Mouse (Mus musculus): ENCODE results near the gene Krtap10-4.
"Not testable (repeated sequence)": the region's sequence is repeated elsewhere in the genome, so short reads cannot be mapped to it uniquely, and the experiment has no call there.

Gene Krtap10-4

GRCm38 (mm10) chr10:77794976-77795375 is 31.9 kb downstream of the Krtap10-4 start, which contains the start of gene Gm9639:
Gene Gm9639, minus strand, starts transcription at chr10:77795076.
- in situ Hi-C loops (cut with MboI; ENCODE audit: unreplicated experiment in 2 of 2), result no loop called here

GRCm38 (mm10) chr10:77788621-77789020 is 38.3 kb downstream of the Krtap10-4 start:
- in situ Hi-C loops (cut with MboI; ENCODE audit: unreplicated experiment in 2 of 2), result no loop called here

GRCm38 (mm10) chr10:77787876-77788275 is 39.0 kb downstream of the Krtap10-4 start, which contains the start of gene Gm7137:
Gene Gm7137, minus strand, starts transcription at chr10:77788200.
- in situ Hi-C loops (cut with MboI; ENCODE audit: unreplicated experiment in 2 of 2), result not testable (repeated sequence)

GRCm38 (mm10) chr10:77783396-77783795 is 43.5 kb downstream of the Krtap10-4 start:
- in situ Hi-C loops (cut with MboI; ENCODE audit: unreplicated experiment in 2 of 2), result not testable (repeated sequence)

GRCm38 (mm10) chr10:77782442-77782841 is 44.5 kb downstream of the Krtap10-4 start, which contains the start of gene Gm3250:
Gene Gm3250, minus strand, starts transcription at chr10:77782542.
- in situ Hi-C loops (cut with MboI; ENCODE audit: unreplicated experiment in 2 of 2), result not testable (repeated sequence)

- in situ Hi-C loops (cut with MboI; ENCODE audit: unreplicated experiment in 2 of 2), result not testable (repeated sequence)
Observed at GRCm38 (mm10) chr10:77776844-77777243, 50.1 kb downstream of the Krtap10-4 start, which contains the start of gene Gm7138. Gene Gm7138, minus strand, starts transcription at chr10:77776944.

All from v-Abl transformed pro-B cells (cell line).